Mouse (Mus musculus) adrenal gland, adult 18-20 months (tissue): ENCODE measurements around the gene Sema3b. TPM values are rescaled to one million over a fixed set of nuclear protein-coding genes. Genes with fewer than 3 reads are reported as not detected.
"Not testable (repeated sequence)": the region's sequence is repeated elsewhere in the genome, so short reads cannot be mapped to it uniquely, and the experiment has no call there.

ENCODE experiments used
- DNase-seq, 2 experiments: peaks; one replicate each; pipeline ENCODE4 v3.0.0; 2021 to 2022; ENCODE audit warnings: low spot score in 2 of 2
- total RNA-seq, 2 experiments: library from RNA; stranded (reverse); gene quantifications; 1 replicate in 1 of 2; 2 replicates in 1 of 2; pipeline ENCODE4 v1.2.3; 2021

Sema3b gene
- total RNA-seq, 2 experiments from 2014 or later: 5.1 to 6.3 TPM

- DNase-seq: no peak
Measured at GRCm38 (mm10) chr9:107593101-107593976, 15.7 kb downstream of the Sema3b start.

GRCm38 (mm10) chr9:107590773-107591060, 18.3 kb downstream of the Sema3b start:
- DNase-seq: no peak

GRCm38 (mm10) chr9:107590058-107590772, 18.8 kb downstream of the Sema3b start:
- DNase-seq: no peak

GRCm38 (mm10) chr9:107587833-107588639, 21.0 kb downstream of the Sema3b start:
- DNase-seq: no peak

- DNase-seq: peak; percentile 86
Measured at GRCm38 (mm10) chr9:107586974-107587832, 21.8 kb downstream of the Sema3b start, which contains the start of gene Ifrd2. Gene Ifrd2 (plus strand): TSS chr9:107587642.

- DNase-seq: no peak
Measured at GRCm38 (mm10) chr9:107586504-107586903, 22.5 kb downstream of the Sema3b start.

GRCm38 (mm10) chr9:107583174-107583573, 25.9 kb downstream of the Sema3b start:
- DNase-seq: no peak

- no peak for DNase-seq
Measured at GRCm38 (mm10) chr9:107582509-107583062, 26.4 kb downstream of the Sema3b start.

GRCm38 (mm10) chr9:107581584-107581983, 27.4 kb downstream of the Sema3b start:
- no peak for DNase-seq

GRCm38 (mm10) chr9:107580501-107581317, 28.3 kb downstream of the Sema3b start, which contains the start of gene Hyal3:
Gene Hyal3 (plus strand): TSS chr9:107580818.
- DNase-seq: peak; percentile 76 to 80

- no peak for DNase-seq
Measured at GRCm38 (mm10) chr9:107579023-107579900, 29.8 kb downstream of the Sema3b start.

- no peak for DNase-seq
Measured at GRCm38 (mm10) chr9:107578587-107578986, 30.4 kb downstream of the Sema3b start, which contains the start of gene Naa80. Gene Naa80 (plus strand): TSS chr9:107578887.

- no peak for DNase-seq
Measured at GRCm38 (mm10) chr9:107577871-107578270, 31.2 kb downstream of the Sema3b start.

- DNase-seq: peak; percentile 62 to 70
Measured at GRCm38 (mm10) chr9:107576357-107577107, 32.5 kb downstream of the Sema3b start, which contains the start of gene Hyal1. Gene Hyal1 (plus strand): TSS chr9:107576927.

GRCm38 (mm10) chr9:107575579-107576356, 33.3 kb downstream of the Sema3b start:
- DNase-seq: no peak

- not testable (repeated sequence) for DNase-seq
Measured at GRCm38 (mm10) chr9:107573774-107574173, 35.3 kb downstream of the Sema3b start.

- DNase-seq: no peak
Measured at GRCm38 (mm10) chr9:107572327-107572662, 36.7 kb downstream of the Sema3b start.
